Mouse (Mus musculus): ENCODE measurements at regions not wholly inside any gene's neighbourhood (a gene's known extent, or its start where the extent isn't known, plus 50 kb on each side); places are given as distances from the start of the nearest gene placed in this dataset.

DNA sequence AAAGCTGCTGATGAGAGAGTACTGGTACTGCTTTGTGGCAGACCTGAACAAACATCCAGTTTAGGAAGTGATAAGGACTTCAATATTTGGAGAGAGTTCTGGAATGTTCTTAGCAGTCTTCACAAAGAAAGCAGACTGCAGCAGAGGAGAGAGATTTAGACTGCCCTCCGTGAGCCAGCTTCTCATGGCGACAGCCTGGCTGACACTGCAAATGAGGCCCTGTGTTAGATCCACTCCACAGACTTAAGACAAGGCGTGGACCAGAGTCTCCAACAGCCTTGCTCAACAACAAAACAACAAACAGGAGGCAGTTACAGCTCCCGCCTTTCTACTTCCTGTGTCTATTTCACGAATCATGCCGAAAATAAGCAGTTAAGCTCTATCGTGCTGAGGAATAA is 81.9 kb downstream of the Gm21962 start:
- Histone ChIP-seq H3K4me3 (replicated peaks in 1 of 3; ENCODE audit: low read depth in 2 of 3, low read length in 2 of 3, poor library complexity in 1 of 3) (no peak overlapping the region), H3K4me1 (ENCODE audit: control insufficient read depth in 1 of 2, insufficient read depth in 2 of 2) (peaks cover 8 to 17% of the 10 kb centered on the region in 2 experiments), H3K27me3 (replicated peaks) (no peaks in the 10 kb centered on the region), H3K27ac (ENCODE audit: insufficient read depth, low read depth) (no peak overlapping the region), H3K9me3 (replicated peaks; ENCODE audit: low read length) (peaks cover 5% of the 10 kb centered on the region), H3K4me2 (ENCODE audit: insufficient read depth, low read depth, poor library complexity, severe bottlenecking) (peak overlapping the region; percentile 79), H3K79me2 (replicated peaks; ENCODE audit: control insufficient read depth, extremely low read depth, insufficient read depth, poor library complexity, severe bottlenecking) (no peaks in the 10 kb centered on the region), H3K36me3 (replicated peaks in 1 of 2; ENCODE audit: control insufficient read depth in 1 of 2, insufficient read depth in 1 of 2, low read length in 1 of 2) (no peaks in the 10 kb centered on the region), H3K9ac (ENCODE audit: insufficient read depth, low read depth) (0 out of 2 replicates have a peak overlapping the region, but pooled peaks have one; percentile 5)
- DNase-seq (ENCODE audit: extremely low read depth): no peak
- dilution Hi-C loops (cut with MboI; ENCODE audit: extremely low pct_ligation_motif_present, extremely low pct_unique_long_range_greater_than_20kb, low sequenced_read_pairs): no loop called here
- TF ChIP-seq IRF4 (IDR thresholded peaks at IDR 0.05; ENCODE audit: low read depth, low read length): no peak
- TF ChIP-seq MYC (IDR thresholded peaks at IDR 0.05; ENCODE audit: low read depth, low read length): no peak
- no peak for TF ChIP-seq NELFE (IDR thresholded peaks at IDR 0.05; ENCODE audit: low read depth, low read length)
- TF ChIP-seq JUN (IDR thresholded peaks at IDR 0.05; ENCODE audit: insufficient read depth, low read depth, low read length): no peak
- TF ChIP-seq BHLHE40 (IDR thresholded peaks at IDR 0.05; ENCODE audit: low read depth, low read length): no peak
- TF ChIP-seq ZKSCAN1 (IDR thresholded peaks at IDR 0.05; ENCODE audit: borderline replicate concordance, low read depth, low read length): no peak
- no peak for TF ChIP-seq PAX5 (IDR thresholded peaks at IDR 0.05; ENCODE audit: low read length)
- in situ Hi-C loops (cut with MboI; ENCODE audit: low pct_ligation_motif_present, low pct_unique_long_range_greater_than_20kb, low sequenced_read_pairs): loop anchor here (25.0 kb wide), 1 partner anchor 616 kb away; no protein-coding TSS in a partner anchor

DNA sequence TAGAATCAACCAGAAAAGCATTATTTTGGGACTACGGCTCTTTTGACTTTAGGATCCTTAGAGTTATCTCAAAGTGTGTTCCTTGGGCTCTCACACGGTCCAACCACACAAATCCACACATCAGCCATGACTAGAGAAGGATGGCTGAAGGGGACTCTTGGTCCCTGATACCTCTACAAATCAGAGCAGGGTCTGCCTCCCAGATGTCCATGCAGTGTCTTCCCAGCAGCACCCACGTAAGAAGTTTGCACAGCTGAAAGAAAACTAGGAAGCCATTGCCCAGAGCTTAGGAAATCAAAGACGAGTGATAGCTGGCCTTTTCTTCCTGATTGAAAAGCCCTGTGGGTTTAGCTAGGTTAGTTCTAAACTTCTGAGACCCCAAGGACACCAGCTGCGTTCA is 84.1 kb downstream of the Gm21962 start:
- peak overlapping the region in 1 of 3 experiments; percentile 32 for H3K4me3 ChIP-seq (replicated peaks in 1 of 3; ENCODE audit: low read depth in 2 of 3, low read length in 2 of 3, poor library complexity in 1 of 3)
- DNase-seq (ENCODE audit: extremely low read depth): no peak
- H3K79me2 ChIP-seq (replicated peaks; ENCODE audit: control insufficient read depth, extremely low read depth, insufficient read depth, poor library complexity, severe bottlenecking): no peaks in the 10 kb centered on the region
- peaks cover 8 to 17% of the 10 kb centered on the region in 2 experiments for H3K4me1 ChIP-seq (ENCODE audit: control insufficient read depth in 1 of 2, insufficient read depth in 2 of 2)
- no peak overlapping the region for H3K27ac ChIP-seq (ENCODE audit: insufficient read depth, low read depth)
- no peaks in the 10 kb centered on the region for H3K27me3 ChIP-seq (replicated peaks)
- peak overlapping the region; percentile 85 for H3K4me2 ChIP-seq (ENCODE audit: insufficient read depth, low read depth, poor library complexity, severe bottlenecking)
- peak overlapping the region; percentile 7; the same call in 1 of the 2 replicates for H3K9ac ChIP-seq (ENCODE audit: insufficient read depth, low read depth)
- no peak for TF ChIP-seq HCFC1 (IDR thresholded peaks at IDR 0.05; ENCODE audit: low read depth, low read length)
- TF ChIP-seq RAD21 (IDR thresholded peaks at IDR 0.05; ENCODE audit: low read depth, low read length): no peak
- TF ChIP-seq E2F4 (IDR thresholded peaks at IDR 0.05; ENCODE audit: insufficient replicate concordance, low read depth, low read length): no peak
- TF ChIP-seq ETS1 (conservative IDR thresholded peaks at IDR 0.05; ENCODE audit: low read depth, low read length): no peak
- no peak for TF ChIP-seq CHD1 (IDR thresholded peaks at IDR 0.05; ENCODE audit: low read depth, low read length)
- TF ChIP-seq KAT2A (IDR thresholded peaks at IDR 0.05; ENCODE audit: insufficient replicate concordance, low read length): no peak
- TF ChIP-seq TBP (conservative IDR thresholded peaks at IDR 0.05; ENCODE audit: low read depth, low read length): no peak
- TF ChIP-seq MYC (IDR thresholded peaks at IDR 0.05; ENCODE audit: low read depth, low read length): no peak
- TF ChIP-seq MXI1 (IDR thresholded peaks at IDR 0.05; ENCODE audit: low read depth, low read length): no peak
- no peak for TF ChIP-seq TCF12 (IDR thresholded peaks at IDR 0.05; ENCODE audit: low read depth, low read length)
- no peak for TF ChIP-seq USF2 (conservative IDR thresholded peaks at IDR 0.05; ENCODE audit: low read depth, low read length)
- H3K36me3 ChIP-seq (replicated peaks in 1 of 2; ENCODE audit: control insufficient read depth in 1 of 2, insufficient read depth in 1 of 2, low read length in 1 of 2): no peaks in the 10 kb centered on the region
- dilution Hi-C loops (cut with MboI; ENCODE audit: extremely low pct_ligation_motif_present, extremely low pct_unique_long_range_greater_than_20kb, low sequenced_read_pairs) (no loop called here), in situ Hi-C loops (cut with MboI; ENCODE audit: low pct_ligation_motif_present, low pct_unique_long_range_greater_than_20kb, low sequenced_read_pairs) (loop anchor here (25.0 kb wide), 1 partner anchor 618 kb away; no protein-coding TSS in a partner anchor)
- peaks cover 3% of the 10 kb centered on the region for H3K9me3 ChIP-seq (replicated peaks; ENCODE audit: low read length)
